Mouse (Mus musculus): Measurements from ENCODE around the gene Stk32b.

The Stk32b gene

GRCm38 (mm10) chr5:37664962-37665361 lies 52.0 kb downstream of the Stk32b start:
- DNase-seq (ENCODE audit: low spot score): no peak

DNA sequence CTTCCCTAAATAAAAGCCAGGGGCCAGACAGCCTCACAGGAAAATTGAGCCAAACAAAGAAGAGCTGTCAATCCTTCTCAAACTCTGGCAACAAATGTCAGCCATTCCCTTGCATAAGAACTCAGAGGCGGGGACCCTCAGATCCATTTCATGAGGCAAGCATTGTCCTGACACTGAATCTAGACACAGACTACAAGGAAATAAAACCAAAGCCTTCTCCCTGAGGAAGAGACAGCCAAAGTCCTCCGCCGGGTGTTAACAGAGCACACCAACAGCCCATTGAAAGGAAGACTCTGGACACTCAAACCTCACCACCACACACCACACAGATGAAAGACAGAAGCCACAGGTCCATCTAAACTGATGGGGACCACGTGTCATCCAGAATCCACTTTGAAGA lies 57.8 kb downstream of the Stk32b start:
- no peak for DNase-seq (ENCODE audit: low spot score)

- peak; percentile 21 for DNase-seq (ENCODE audit: low spot score)
Measured at GRCm38 (mm10) chr5:37657741-37658140, 59.2 kb downstream of the Stk32b start.

DNA sequence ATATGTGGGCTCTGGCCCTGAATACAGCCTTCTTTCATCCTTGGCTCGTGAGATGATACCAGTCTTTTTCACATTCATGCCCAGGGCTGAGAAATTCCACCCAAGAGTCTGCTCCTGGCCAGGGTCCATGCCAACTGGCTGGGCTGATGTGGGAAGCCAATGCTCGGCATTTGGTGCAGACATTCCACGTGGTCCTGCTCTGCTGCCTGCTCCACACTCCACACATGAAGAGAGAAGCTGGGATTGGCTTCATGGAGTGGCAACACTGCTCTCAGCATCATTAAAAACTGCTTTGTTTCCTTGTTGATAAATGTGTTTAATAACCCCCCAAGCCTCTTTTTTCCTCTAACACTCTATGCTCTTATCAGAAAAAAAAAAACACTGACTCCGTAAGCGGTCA lies 61.8 kb downstream of the Stk32b start:
- no peak for DNase-seq (ENCODE audit: low spot score)

DNA sequence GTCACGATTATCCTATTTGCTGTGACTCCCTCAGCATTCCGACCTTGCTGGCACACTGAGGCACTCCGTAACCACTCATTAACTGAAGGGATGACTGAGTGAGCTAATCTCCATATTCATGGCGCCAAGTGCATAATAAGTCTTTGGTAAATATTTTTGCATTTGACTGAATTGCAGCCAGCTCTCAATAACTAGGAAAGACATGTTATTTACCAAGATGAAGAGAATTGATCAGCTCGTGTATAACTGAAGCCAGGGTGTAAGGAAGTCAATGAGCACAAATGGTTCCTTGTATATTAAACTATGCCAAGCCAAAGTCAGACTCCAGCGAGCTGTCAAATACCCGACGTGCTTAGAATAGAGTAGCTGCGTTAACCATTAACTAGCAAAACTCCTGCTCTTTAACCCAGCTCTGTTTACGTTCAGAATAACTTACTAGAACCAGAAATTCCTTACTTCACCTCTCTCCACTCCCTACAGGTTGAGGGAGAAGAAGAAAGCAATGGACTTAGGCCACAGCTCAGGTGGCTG lies 66.2 kb downstream of the Stk32b start:
- DNase-seq (ENCODE audit: low spot score): no peak

DNA sequence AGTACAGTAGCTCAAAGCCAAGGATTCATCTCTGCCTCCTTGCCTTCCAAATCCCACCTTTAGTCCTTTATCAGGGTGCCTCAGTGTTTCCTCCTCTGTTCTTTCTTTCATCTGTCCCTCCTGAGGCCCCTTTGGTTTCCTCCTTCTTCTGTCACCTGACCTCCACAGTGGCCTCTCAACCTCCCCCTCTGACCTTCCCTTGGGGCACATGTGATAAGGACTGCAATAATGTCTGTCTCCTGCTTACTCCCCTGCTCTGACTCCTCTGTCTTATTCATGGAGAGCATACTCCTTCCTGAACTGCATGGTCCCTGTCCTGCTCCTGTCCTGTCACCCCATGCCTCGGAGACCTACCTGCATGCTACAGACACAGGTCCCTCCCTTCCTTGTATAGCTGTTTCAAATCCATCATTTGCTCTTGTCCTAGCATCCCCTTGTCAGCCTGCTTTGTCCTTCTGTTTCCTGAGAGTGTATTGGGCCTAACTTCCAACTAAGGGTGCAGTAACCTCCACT lies 66.8 kb downstream of the Stk32b start:
- DNase-seq (ENCODE audit: low spot score): no peak

- DNase-seq (ENCODE audit: low spot score): no peak
Measured at GRCm38 (mm10) chr5:37644082-37644481, 72.9 kb downstream of the Stk32b start.

GRCm38 (mm10) chr5:37642486-37642885 lies 74.5 kb downstream of the Stk32b start:
- DNase-seq (ENCODE audit: low spot score): no peak

DNA sequence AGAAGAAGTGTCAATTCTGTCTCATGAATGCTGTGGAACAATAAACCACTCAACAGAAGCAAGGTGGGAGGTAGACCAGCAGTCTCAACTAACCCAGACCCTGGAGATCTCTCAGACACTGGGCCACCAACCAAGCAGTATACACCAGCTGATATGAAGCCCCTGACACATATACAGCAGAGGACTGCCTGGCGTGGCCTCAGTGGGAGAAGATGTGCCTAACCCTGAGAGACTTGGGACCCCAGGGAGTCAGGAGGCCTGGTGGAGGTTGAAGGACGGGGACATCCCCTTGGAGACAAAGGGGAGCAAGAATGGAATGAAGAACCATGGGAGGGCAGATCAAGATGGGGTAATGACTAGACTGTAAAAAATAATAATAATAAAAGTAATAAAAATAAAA lies 82.2 kb downstream of the Stk32b start:
- no peak for DNase-seq (ENCODE audit: low spot score)

- no peak for DNase-seq (ENCODE audit: low spot score)
Measured at GRCm38 (mm10) chr5:37627437-37628163, 89.4 kb downstream of the Stk32b start.

- no peak for DNase-seq (ENCODE audit: low spot score)
Measured at GRCm38 (mm10) chr5:37611874-37612273, 105.1 kb downstream of the Stk32b start.

GRCm38 (mm10) chr5:37599566-37599965 lies 117.4 kb downstream of the Stk32b start:
- no peak for DNase-seq (ENCODE audit: low spot score)

- DNase-seq (ENCODE audit: low spot score): no peak
Measured at GRCm38 (mm10) chr5:37598271-37598670, 118.7 kb downstream of the Stk32b start.

DNA sequence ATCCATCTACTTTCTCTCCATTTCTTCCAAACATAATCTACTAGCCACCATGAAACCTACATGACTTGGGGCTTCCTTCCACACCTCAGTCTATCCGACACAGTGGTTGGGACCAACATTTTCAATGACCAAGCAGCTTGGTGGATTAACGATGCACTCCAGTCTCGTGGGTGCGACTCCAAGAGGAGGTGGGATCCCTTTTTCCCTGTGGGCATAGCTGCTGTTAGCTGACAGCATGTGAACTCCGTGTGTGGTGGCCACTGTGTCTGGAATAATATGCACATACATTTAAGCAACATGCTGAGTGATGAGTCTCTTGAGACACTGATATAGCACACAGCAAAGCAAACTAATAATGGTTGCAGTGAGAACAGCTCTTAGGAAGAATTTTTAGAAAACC lies 124.6 kb downstream of the Stk32b start:
- no peak for DNase-seq (ENCODE audit: low spot score)

GRCm38 (mm10) chr5:37587861-37588260 lies 129.1 kb downstream of the Stk32b start:
- peak; percentile 0 for DNase-seq (ENCODE audit: low spot score)

GRCm38 (mm10) chr5:37586071-37586470 lies 130.9 kb downstream of the Stk32b start:
- no peak for DNase-seq (ENCODE audit: low spot score)

- DNase-seq (ENCODE audit: low spot score): no peak
Measured at GRCm38 (mm10) chr5:37575427-37575826, 141.5 kb downstream of the Stk32b start.

- DNase-seq (ENCODE audit: low spot score): no peak
Measured at GRCm38 (mm10) chr5:37557274-37557815, 159.6 kb downstream of the Stk32b start.

DNA sequence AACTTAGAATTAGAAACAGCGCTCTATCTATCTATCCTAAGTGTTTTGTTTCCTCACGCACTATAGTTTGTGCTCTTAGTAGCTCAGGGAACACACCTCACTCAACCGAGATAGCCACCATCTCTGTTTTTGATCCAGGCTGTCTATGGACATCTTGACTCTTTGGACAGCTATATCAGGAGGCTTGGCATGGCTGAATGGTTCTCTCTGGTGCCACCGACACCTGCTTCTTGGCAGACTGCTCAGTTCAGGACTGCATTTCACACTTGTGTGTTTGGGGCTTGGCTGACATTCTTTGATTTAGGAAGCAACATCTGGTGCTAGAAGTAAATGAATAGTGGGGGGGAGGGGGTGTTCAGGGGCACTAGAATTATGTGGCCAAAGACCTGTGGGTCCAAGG lies 162.7 kb downstream of the Stk32b start:
- no peak for DNase-seq (ENCODE audit: low spot score)

- no peak for DNase-seq (ENCODE audit: low spot score)
Measured at GRCm38 (mm10) chr5:37551649-37552048, 165.3 kb downstream of the Stk32b start.

GRCm38 (mm10) chr5:37535726-37536293 lies 181.2 kb downstream of the Stk32b start:
- no peak for DNase-seq (ENCODE audit: low spot score)

- DNase-seq (ENCODE audit: low spot score): no peak
Measured at GRCm38 (mm10) chr5:37535227-37535626, 181.7 kb downstream of the Stk32b start.

DNA sequence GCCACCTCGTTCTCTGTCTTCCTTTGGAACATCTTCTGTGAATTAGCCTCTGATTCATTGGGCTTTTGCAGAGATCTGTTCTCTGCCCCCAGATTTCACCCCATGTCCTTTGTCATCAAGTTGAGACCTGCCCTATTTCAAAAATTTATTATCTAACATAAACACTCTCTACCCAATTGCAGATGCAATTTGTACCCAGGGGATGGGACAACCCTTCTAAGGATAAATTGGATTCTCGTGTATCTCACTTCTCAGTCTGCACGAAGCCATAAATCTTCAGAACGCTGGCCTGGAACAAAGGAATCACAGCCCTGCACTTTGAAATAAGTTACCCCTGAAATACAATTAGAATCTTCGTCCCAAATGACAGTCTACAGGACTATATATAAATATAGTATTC lies 191.6 kb downstream of the Stk32b start:
- no peak for DNase-seq (ENCODE audit: low spot score)
